Comparison of ENCODE assay signal across 22 mouse cellular contexts in genomic region chr12:104856540-104856939, GRCm38 (mm10). TPM values are rescaled to one million over a fixed set of nuclear protein-coding genes. Genes with fewer than 3 reads are reported as not detected.
"Had no signal": no experiment of that assay in that cellular context is flagged by ENCODE, and none has a peak within 500 bp of the region (broad histone marks: within the 10 kb centered on the region; RNA-seq: fewer than 3 reads in every experiment).

No protein-coding gene starts in this region.

- DNase-seq: kidney, adult 11 months; kidney, postnatal 10 days; kidney, postnatal 36 days; layer of hippocampus, adult 9-11 months; layer of hippocampus, postnatal 36 days; liver, postnatal 0 days; lung, embryonic 14.5 days; right cerebral cortex, adult 18-20 months; right cerebral cortex, postnatal 14 days; right cerebral cortex, postnatal 4 days; thymus, postnatal 25 days had no signal

- H3K9me3 ChIP-seq: kidney, embryonic 15.5 days; limb, embryonic 10.5 days; limb, embryonic 13.5 days; midbrain, embryonic 12.5 days; midbrain, embryonic 15.5 days; neural tube, embryonic 12.5 days; neural tube, embryonic 15.5 days had no signal

- H3K9ac ChIP-seq: kidney, embryonic 15.5 days; limb, embryonic 13.5 days; liver, embryonic 14.5 days; liver, postnatal 0 days; lung, embryonic 14.5 days; midbrain, embryonic 12.5 days; midbrain, embryonic 15.5 days; neural tube, embryonic 12.5 days; neural tube, embryonic 15.5 days had no signal

- ATAC-seq: liver, postnatal 0 days; lung, postnatal 0 days; midbrain, embryonic 15.5 days had no signal

- H3K4me2 ChIP-seq: kidney, embryonic 15.5 days; limb, embryonic 13.5 days; liver, embryonic 11.5 days; lung, embryonic 14.5 days; midbrain, embryonic 12.5 days; midbrain, embryonic 15.5 days; neural tube, embryonic 12.5 days; neural tube, embryonic 15.5 days had no signal

- H3K27ac ChIP-seq: kidney, embryonic 15.5 days; limb, embryonic 10.5 days; limb, embryonic 13.5 days; liver, embryonic 14.5 days; macrophage; midbrain, embryonic 12.5 days; midbrain, embryonic 15.5 days; neural tube, embryonic 12.5 days; neural tube, embryonic 15.5 days had no signal

- H3K36me3 ChIP-seq: kidney, embryonic 15.5 days; limb, embryonic 10.5 days; midbrain, embryonic 12.5 days; midbrain, embryonic 15.5 days; neural tube, embryonic 12.5 days; neural tube, embryonic 15.5 days had no signal

- H3K4me3 ChIP-seq: kidney, embryonic 15.5 days; limb, embryonic 10.5 days; limb, embryonic 13.5 days; midbrain, embryonic 12.5 days; midbrain, embryonic 15.5 days; neural tube, embryonic 12.5 days; neural tube, embryonic 15.5 days had no signal

- H3K27me3 ChIP-seq: kidney, embryonic 15.5 days; limb, embryonic 13.5 days; midbrain, embryonic 12.5 days; midbrain, embryonic 15.5 days; neural tube, embryonic 12.5 days; neural tube, embryonic 15.5 days had no signal

RNA-seq across cellular contexts. Expression of gene Clmn, which starts 8.3 kb away (rescaled TPM):
- polyA plus RNA-seq: macrophage had no signal
